Mouse (Mus musculus): ENCODE measurements around the gene Bpifb1.
"Not testable (repeated sequence)": the region's sequence is repeated elsewhere in the genome, so short reads cannot be mapped to it uniquely, and the experiment has no call there.

The Bpifb1 gene

GRCm38 (mm10) chr2:154190546-154191258 lies at the start of gene Bpifb1:
Gene Bpifb1 (plus strand): TSS chr2:154190818.
- no peak for DNase-seq (ENCODE audit: extremely low spot score)

GRCm38 (mm10) chr2:154142580-154142979 lies 48.0 kb upstream of the Bpifb1 start, which contains the start of gene Bpifa1:
Gene Bpifa1 (plus strand): TSS chr2:154142880.
- DNase-seq (ENCODE audit: extremely low spot score) = no peak

GRCm38 (mm10) chr2:154143735-154144134 lies 46.9 kb upstream of the Bpifb1 start:
- no peak for DNase-seq (ENCODE audit: extremely low spot score)

- DNase-seq (ENCODE audit: extremely low spot score) = no peak
Observed at GRCm38 (mm10) chr2:154147496-154147895, 43.1 kb upstream of the Bpifb1 start.

- peak; percentile 17 for DNase-seq (ENCODE audit: extremely low spot score)
Observed at GRCm38 (mm10) chr2:154158433-154158832, 32.2 kb upstream of the Bpifb1 start.

GRCm38 (mm10) chr2:154162307-154162706 lies 28.3 kb upstream of the Bpifb1 start, which contains the start of gene Bpifa5:
Gene Bpifa5 (plus strand): TSS chr2:154162607.
- DNase-seq (ENCODE audit: extremely low spot score) = no peak

GRCm38 (mm10) chr2:154163306-154163705 lies 27.3 kb upstream of the Bpifb1 start:
- DNase-seq (ENCODE audit: extremely low spot score) = no peak

- DNase-seq (ENCODE audit: extremely low spot score) = no peak
Observed at GRCm38 (mm10) chr2:154169172-154169571, 21.4 kb upstream of the Bpifb1 start.

GRCm38 (mm10) chr2:154171621-154172020 lies 19.0 kb upstream of the Bpifb1 start:
- no peak for DNase-seq (ENCODE audit: extremely low spot score)

- peak; percentile 26 for DNase-seq (ENCODE audit: extremely low spot score)
Observed at GRCm38 (mm10) chr2:154173313-154173712, 17.3 kb upstream of the Bpifb1 start.

GRCm38 (mm10) chr2:154181900-154182299 lies 8.7 kb upstream of the Bpifb1 start:
- not testable (repeated sequence) for DNase-seq (ENCODE audit: extremely low spot score)

GRCm38 (mm10) chr2:154183061-154183460 lies 7.6 kb upstream of the Bpifb1 start:
- not testable (repeated sequence) for DNase-seq (ENCODE audit: extremely low spot score)

- no peak for DNase-seq (ENCODE audit: extremely low spot score)
Observed at GRCm38 (mm10) chr2:154185319-154185718, 5.3 kb upstream of the Bpifb1 start.

- DNase-seq (ENCODE audit: extremely low spot score) = no peak
Observed at GRCm38 (mm10) chr2:154185748-154186147, 4.9 kb upstream of the Bpifb1 start.

- no peak for DNase-seq (ENCODE audit: extremely low spot score)
Observed at GRCm38 (mm10) chr2:154187468-154187867, 3.1 kb upstream of the Bpifb1 start.

- no peak for DNase-seq (ENCODE audit: extremely low spot score)
Observed at GRCm38 (mm10) chr2:154189877-154190434, 662 bp upstream of the Bpifb1 start.

- DNase-seq (ENCODE audit: extremely low spot score) = no peak
Observed at GRCm38 (mm10) chr2:154192141-154192540, 1.5 kb downstream of the Bpifb1 start.

GRCm38 (mm10) chr2:154193071-154193470 lies 2.5 kb downstream of the Bpifb1 start:
- DNase-seq (ENCODE audit: extremely low spot score) = no peak

GRCm38 (mm10) chr2:154193994-154194504 lies 3.4 kb downstream of the Bpifb1 start:
- no peak for DNase-seq (ENCODE audit: extremely low spot score)

- no peak for DNase-seq (ENCODE audit: extremely low spot score)
Observed at GRCm38 (mm10) chr2:154197036-154197435, 6.4 kb downstream of the Bpifb1 start.

- no peak for DNase-seq (ENCODE audit: extremely low spot score)
Observed at GRCm38 (mm10) chr2:154204630-154205029, 14.0 kb downstream of the Bpifb1 start.

- DNase-seq (ENCODE audit: extremely low spot score) = no peak
Observed at GRCm38 (mm10) chr2:154206908-154207307, 16.3 kb downstream of the Bpifb1 start.

GRCm38 (mm10) chr2:154209112-154209511 lies 18.5 kb downstream of the Bpifb1 start:
- DNase-seq (ENCODE audit: extremely low spot score) = peak; percentile 22
